Mouse (Mus musculus): ENCODE measurements around the gene Mbd3l2. TPM values are rescaled to one million over a fixed set of nuclear protein-coding genes. Genes with fewer than 3 reads are reported as not detected.

Gene Mbd3l2
- not detected for polyA plus RNA-seq (2015; fragmentation: Illumina TruSeq; extraction: RNeasy Lipid Tissue Mini Kit (QIAGEN cat#74804); ENCODE audit: insufficient read depth, low replicate concordance)

GRCm38 (mm10) chr9:18430354-18430753 is at the start of gene Mbd3l2:
Mbd3l2 (plus strand) TSS chr9:18430654.

GRCm38 (mm10) chr9:18402895-18403294 is 27.6 kb upstream of the Mbd3l2 start, which contains the start of gene Naalad2:
Naalad2 (minus strand) TSS chr9:18402995.

GRCm38 (mm10) chr9:18404118-18404517 is 26.3 kb upstream of the Mbd3l2 start, which contains the start of gene Ubtfl1:
Ubtfl1 (plus strand) TSS chr9:18404418.

GRCm38 (mm10) chr9:18478168-18478567 is 47.7 kb downstream of the Mbd3l2 start, which contains the start of the genes Zfp558 and Mbd3l1:
Zfp558 (minus strand) TSS chr9:18478268.
Mbd3l1 (plus strand) TSS chr9:18478359.

Other genes with a start within 250 kb of the Mbd3l2 start
- gene Chordc1, start 138.5 kb upstream of the Mbd3l2 start, polyA plus RNA-seq (2015; fragmentation: Illumina TruSeq; extraction: RNeasy Lipid Tissue Mini Kit (QIAGEN cat#74804); ENCODE audit: insufficient read depth, low replicate concordance) = 124 TPM
- 3.0 TPM for gene Naalad2, start 27.7 kb upstream of the Mbd3l2 start, polyA plus RNA-seq (2015; fragmentation: Illumina TruSeq; extraction: RNeasy Lipid Tissue Mini Kit (QIAGEN cat#74804); ENCODE audit: insufficient read depth, low replicate concordance)
- gene Ubtfl1, start 26.2 kb upstream of the Mbd3l2 start, polyA plus RNA-seq (2015; fragmentation: Illumina TruSeq; extraction: RNeasy Lipid Tissue Mini Kit (QIAGEN cat#74804); ENCODE audit: insufficient read depth, low replicate concordance) = not detected
- 2.0 TPM for gene Zfp558, start 47.6 kb downstream of the Mbd3l2 start, polyA plus RNA-seq (2015; fragmentation: Illumina TruSeq; extraction: RNeasy Lipid Tissue Mini Kit (QIAGEN cat#74804); ENCODE audit: insufficient read depth, low replicate concordance)
- gene Mbd3l1, start 47.7 kb downstream of the Mbd3l2 start, polyA plus RNA-seq (2015; fragmentation: Illumina TruSeq; extraction: RNeasy Lipid Tissue Mini Kit (QIAGEN cat#74804); ENCODE audit: insufficient read depth, low replicate concordance) = not detected
- 1.3 TPM for gene Muc16, start 243.9 kb downstream of the Mbd3l2 start, polyA plus RNA-seq (2015; fragmentation: Illumina TruSeq; extraction: RNeasy Lipid Tissue Mini Kit (QIAGEN cat#74804); ENCODE audit: insufficient read depth, low replicate concordance)

Data from spleen, adult 10 weeks (tissue).